Mouse (Mus musculus): ENCODE measurements around the gene Srp68. TPM values are rescaled to one million over a fixed set of nuclear protein-coding genes. Genes with fewer than 3 reads are reported as not detected.

The Srp68 gene
- polyA plus RNA-seq, 1 experiment, result 81.9 TPM

GRCm38 (mm10) chr11:116228699-116229098, 45.3 kb downstream of the Srp68 start:
- H3K36me3 ChIP-seq (ENCODE audit: control insufficient read depth, insufficient read depth), result no peaks in the 10 kb centered on the region

DNA sequence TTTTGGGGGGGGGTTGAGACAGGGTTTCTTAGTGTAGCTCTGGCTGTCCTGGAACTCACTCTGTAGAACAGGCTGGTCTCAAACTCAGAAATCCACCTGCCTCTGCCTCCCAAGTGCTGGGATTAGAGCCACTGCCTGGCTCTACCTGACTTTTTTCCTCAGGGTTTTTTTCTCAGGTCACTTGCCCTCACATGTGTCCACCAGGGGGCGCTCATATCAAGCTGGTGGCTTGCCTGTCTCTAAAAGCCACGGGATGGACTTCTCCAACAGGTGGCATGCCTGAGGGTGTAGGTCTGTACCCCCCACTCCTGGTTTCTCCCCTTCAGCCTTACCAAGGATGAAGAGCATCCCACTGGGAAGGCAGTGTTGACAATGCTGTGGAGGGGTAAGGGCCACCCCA, 47.6 kb downstream of the Srp68 start:
- Histone ChIP-seq H3K79me2 (ENCODE audit: control insufficient read depth, insufficient read depth) (no peaks in the 10 kb centered on the region), H3K36me3 (ENCODE audit: control insufficient read depth, insufficient read depth) (no peaks in the 10 kb centered on the region), H3K79me3 (ENCODE audit: low read depth) (no peaks in the 10 kb centered on the region), H3K27me3 (ENCODE audit: control insufficient read depth, insufficient read depth, insufficient read length) (no peaks in the 10 kb centered on the region), H3K4me3 (ENCODE audit: insufficient read depth, poor library complexity, severe bottlenecking) (no peak overlapping the region), H3ac (ENCODE audit: control insufficient read depth, insufficient read length, low read depth) (no peak overlapping the region)
- peak; percentile 64 for TF ChIP-seq CTCF (IDR thresholded peaks at IDR 0.05; ENCODE audit: control insufficient read depth, insufficient read depth, insufficient read length)
- no peak for TF ChIP-seq USF1 (IDR thresholded peaks at IDR 0.05; ENCODE audit: low read depth)
- TF ChIP-seq FOSL1 (IDR thresholded peaks at IDR 0.05; ENCODE audit: insufficient read depth, low read length, poor library complexity, severe bottlenecking), result no peak

More at GRCm38 (mm10) chr11:116228699-116229098, 45.3 kb downstream of the Srp68 start:
- no peak overlapping the region for H3K4me3 ChIP-seq (ENCODE audit: insufficient read depth, poor library complexity, severe bottlenecking)
- H3K79me3 ChIP-seq (ENCODE audit: low read depth), result no peaks in the 10 kb centered on the region
- no peaks in the 10 kb centered on the region for H3K79me2 ChIP-seq (ENCODE audit: control insufficient read depth, insufficient read depth)
- TF ChIP-seq MYOD1 (IDR thresholded peaks at IDR 0.05; ENCODE audit: control insufficient read depth, insufficient read length, low read depth) (no peak), MAX (IDR thresholded peaks at IDR 0.05) (no peak), MYOG (IDR thresholded peaks at IDR 0.05; ENCODE audit: control insufficient read depth, extremely low read depth, insufficient read length) (no peak), CTCF (IDR thresholded peaks at IDR 0.05; ENCODE audit: control insufficient read depth, insufficient read depth, insufficient read length) (no peak), CEBPB (IDR thresholded peaks at IDR 0.05; ENCODE audit: low read depth) (no peak), FOSL1 (IDR thresholded peaks at IDR 0.05; ENCODE audit: insufficient read depth, low read length, poor library complexity, severe bottlenecking) (no peak), USF1 (IDR thresholded peaks at IDR 0.05; ENCODE audit: low read depth) (no peak)
- no peak overlapping the region for H3ac ChIP-seq (ENCODE audit: control insufficient read depth, insufficient read length, low read depth)
- no peaks in the 10 kb centered on the region for H3K27me3 ChIP-seq (ENCODE audit: control insufficient read depth, insufficient read depth, insufficient read length)

DNA sequence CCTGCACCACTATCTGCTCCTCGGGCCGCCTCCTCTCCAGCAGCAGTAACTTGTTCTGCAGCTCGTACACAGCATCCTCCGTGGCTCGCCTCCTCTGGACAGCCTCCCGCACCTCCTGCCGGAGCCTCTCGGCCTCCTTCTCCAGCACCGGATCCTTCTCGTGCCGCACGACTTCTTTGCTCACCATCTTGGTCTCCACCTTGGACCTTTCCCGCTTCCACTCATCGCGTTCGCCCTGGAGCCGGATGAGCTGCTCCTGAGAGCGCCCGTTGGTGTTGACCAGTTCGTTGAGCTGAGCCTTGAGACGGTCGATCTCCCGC, 51.3 kb downstream of the Srp68 start:
- TF ChIP-seq CTCF (IDR thresholded peaks at IDR 0.05; ENCODE audit: control insufficient read depth, insufficient read depth, insufficient read length) (no peak), USF1 (IDR thresholded peaks at IDR 0.05; ENCODE audit: low read depth) (no peak), MYOG (IDR thresholded peaks at IDR 0.05; ENCODE audit: control insufficient read depth, extremely low read depth, insufficient read length) (no peak), CEBPB (IDR thresholded peaks at IDR 0.05; ENCODE audit: low read depth) (no peak), MYOD1 (IDR thresholded peaks at IDR 0.05; ENCODE audit: control insufficient read depth, insufficient read length, low read depth) (no peak), FOSL1 (IDR thresholded peaks at IDR 0.05; ENCODE audit: insufficient read depth, low read length, poor library complexity, severe bottlenecking) (no peak), MAX (IDR thresholded peaks at IDR 0.05) (no peak)
- H3K36me3 ChIP-seq (ENCODE audit: control insufficient read depth, insufficient read depth), result no peaks in the 10 kb centered on the region
- H3K79me3 ChIP-seq (ENCODE audit: low read depth), result no peaks in the 10 kb centered on the region
- no peaks in the 10 kb centered on the region for H3K79me2 ChIP-seq (ENCODE audit: control insufficient read depth, insufficient read depth)
- no peak overlapping the region for H3ac ChIP-seq (ENCODE audit: control insufficient read depth, insufficient read length, low read depth)
- no peaks in the 10 kb centered on the region for H3K27me3 ChIP-seq (ENCODE audit: control insufficient read depth, insufficient read depth, insufficient read length)
- H3K4me3 ChIP-seq (ENCODE audit: insufficient read depth, poor library complexity, severe bottlenecking), result no peak overlapping the region

DNA sequence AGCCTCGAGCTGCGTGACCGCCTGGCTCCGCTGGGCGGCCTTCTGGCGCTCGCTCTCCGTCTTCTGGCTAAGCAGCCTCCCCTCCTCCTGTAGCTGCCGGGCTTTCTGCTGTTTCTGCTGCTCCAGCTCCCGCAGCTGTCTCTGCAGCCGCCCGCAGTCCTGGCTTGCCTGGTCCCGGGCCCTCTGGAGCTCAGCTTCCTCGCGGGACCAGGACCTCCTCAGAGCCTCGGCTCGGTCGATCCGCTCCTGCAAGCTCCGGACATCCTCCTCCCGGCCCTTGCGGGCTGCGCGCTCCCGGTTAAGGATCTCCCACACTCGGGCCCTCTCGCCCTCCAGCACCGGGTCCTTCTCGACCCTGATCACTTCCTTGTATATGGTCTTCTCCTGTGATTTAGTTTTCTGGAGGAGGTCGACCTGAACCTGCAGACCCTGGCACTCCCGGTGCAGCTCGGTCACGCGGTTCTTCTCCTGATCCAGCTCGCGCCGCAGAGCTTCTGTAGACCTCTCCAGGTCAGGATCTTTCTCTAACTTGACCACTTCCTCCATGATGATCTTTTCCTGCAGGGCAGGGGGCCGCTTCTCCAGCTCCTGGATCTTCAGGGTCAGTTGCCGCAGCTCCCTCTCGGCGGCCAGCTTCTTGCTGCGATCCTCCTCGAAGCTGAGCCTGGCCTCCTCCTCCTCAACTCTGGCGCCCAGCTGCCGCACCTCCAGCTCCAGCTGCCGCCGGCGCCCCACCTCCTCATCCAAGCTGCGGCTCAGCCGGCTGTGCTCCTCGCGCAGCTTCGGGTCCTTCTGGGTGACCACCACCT, 51.9 kb downstream of the Srp68 start:
- H3K27me3 ChIP-seq (ENCODE audit: control insufficient read depth, insufficient read depth, insufficient read length), result no peaks in the 10 kb centered on the region
- H3ac ChIP-seq (ENCODE audit: control insufficient read depth, insufficient read length, low read depth), result no peak overlapping the region
- no peaks in the 10 kb centered on the region for H3K36me3 ChIP-seq (ENCODE audit: control insufficient read depth, insufficient read depth)
- no peaks in the 10 kb centered on the region for H3K79me3 ChIP-seq (ENCODE audit: low read depth)
- H3K4me3 ChIP-seq (ENCODE audit: insufficient read depth, poor library complexity, severe bottlenecking), result no peak overlapping the region
- TF ChIP-seq MYOD1 (IDR thresholded peaks at IDR 0.05; ENCODE audit: control insufficient read depth, insufficient read length, low read depth), result no peak
- H3K79me2 ChIP-seq (ENCODE audit: control insufficient read depth, insufficient read depth), result no peaks in the 10 kb centered on the region

- no peak overlapping the region for H3ac ChIP-seq (ENCODE audit: control insufficient read depth, insufficient read length, low read depth)
- TF ChIP-seq CEBPB (IDR thresholded peaks at IDR 0.05; ENCODE audit: low read depth), result no peak
- TF ChIP-seq USF1 (IDR thresholded peaks at IDR 0.05; ENCODE audit: low read depth), result no peak
- TF ChIP-seq MYOG (IDR thresholded peaks at IDR 0.05; ENCODE audit: control insufficient read depth, extremely low read depth, insufficient read length), result no peak
- no peak for TF ChIP-seq MYOD1 (IDR thresholded peaks at IDR 0.05; ENCODE audit: control insufficient read depth, insufficient read length, low read depth)
- no peak for TF ChIP-seq CTCF (IDR thresholded peaks at IDR 0.05; ENCODE audit: control insufficient read depth, insufficient read depth, insufficient read length)
- TF ChIP-seq MAX (IDR thresholded peaks at IDR 0.05), result no peak
- no peak for TF ChIP-seq FOSL1 (IDR thresholded peaks at IDR 0.05; ENCODE audit: insufficient read depth, low read length, poor library complexity, severe bottlenecking)
Observed at GRCm38 (mm10) chr11:116219885-116220284, 54.1 kb downstream of the Srp68 start.

GRCm38 (mm10) chr11:116218737-116219400, 55.1 kb downstream of the Srp68 start:
- H3ac ChIP-seq (ENCODE audit: control insufficient read depth, insufficient read length, low read depth), result no peak overlapping the region
- no peaks in the 10 kb centered on the region for H3K36me3 ChIP-seq (ENCODE audit: control insufficient read depth, insufficient read depth)
- no peak overlapping the region for H3K4me3 ChIP-seq (ENCODE audit: insufficient read depth, poor library complexity, severe bottlenecking)
- no peaks in the 10 kb centered on the region for H3K79me2 ChIP-seq (ENCODE audit: control insufficient read depth, insufficient read depth)
- TF ChIP-seq FOSL1 (IDR thresholded peaks at IDR 0.05; ENCODE audit: insufficient read depth, low read length, poor library complexity, severe bottlenecking) (no peak), MAX (IDR thresholded peaks at IDR 0.05) (peak; percentile 75), USF1 (IDR thresholded peaks at IDR 0.05; ENCODE audit: low read depth) (no peak), CTCF (IDR thresholded peaks at IDR 0.05; ENCODE audit: control insufficient read depth, insufficient read depth, insufficient read length) (no peak), MYOD1 (IDR thresholded peaks at IDR 0.05; ENCODE audit: control insufficient read depth, insufficient read length, low read depth) (peak; percentile 92), CEBPB (IDR thresholded peaks at IDR 0.05; ENCODE audit: low read depth) (no peak), MYOG (IDR thresholded peaks at IDR 0.05; ENCODE audit: control insufficient read depth, extremely low read depth, insufficient read length) (no peak)
- H3K27me3 ChIP-seq (ENCODE audit: control insufficient read depth, insufficient read depth, insufficient read length), result no peaks in the 10 kb centered on the region
- no peaks in the 10 kb centered on the region for H3K79me3 ChIP-seq (ENCODE audit: low read depth)

More at GRCm38 (mm10) chr11:116219885-116220284, 54.1 kb downstream of the Srp68 start:
- Histone ChIP-seq H3K36me3 (ENCODE audit: control insufficient read depth, insufficient read depth) (no peaks in the 10 kb centered on the region), H3K79me2 (ENCODE audit: control insufficient read depth, insufficient read depth) (no peaks in the 10 kb centered on the region), H3K27me3 (ENCODE audit: control insufficient read depth, insufficient read depth, insufficient read length) (no peaks in the 10 kb centered on the region), H3K4me3 (ENCODE audit: insufficient read depth, poor library complexity, severe bottlenecking) (no peak overlapping the region), H3K79me3 (ENCODE audit: low read depth) (no peaks in the 10 kb centered on the region)

Measured in C2C12 (cell line).